Mouse (Mus musculus) gastrocnemius, adult 2 months (tissue): Measurements from ENCODE around the gene Olfr1293-ps. TPM values are rescaled to one million over a fixed set of nuclear protein-coding genes. Genes with fewer than 3 reads are reported as not detected.

Source experiments
- DNase-seq: peaks from one replicate; pipeline ENCODE4 v3.0.0; 2022
- H3K27ac ChIP-seq: fragments of 200-600 bp; 2 replicates; pipeline ENCODE4 v1.8.1; 2022; ENCODE audit warnings: mild to moderate bottlenecking
- H3K4me3 ChIP-seq: fragments of 200-600 bp; 2 replicates; pipeline ENCODE4 v1.8.1; 2022; ENCODE audit warnings: mild to moderate bottlenecking, moderate library complexity
- CTCF ChIP-seq: fragments of 200-600 bp; IDR thresholded peaks from 2 replicates; pipeline ENCODE4 v1.8.1; 2022; ENCODE audit warnings: antibody characterized with exemption, mild to moderate bottlenecking, moderate library complexity
- intact Hi-C: fragments of 180-260 bp; cut with DNase I; formaldehyde crosslinking; loops from one replicate; pipeline ENCODE4 v1.15.1; 2025
- long read RNA-seq, 2 experiments: library from polyadenylated mRNA; stranded (forward); transcript quantifications; one replicate each; pipeline ENCODE4 v2.0.0; 2021
- total RNA-seq, 2 experiments: library from RNA; stranded (reverse); gene quantifications; 2 replicates each; pipeline ENCODE4 v1.2.3; 2021

Olfr1293-ps gene
- total RNA-seq: not detected
- long read RNA-seq, experiment 1: 0 reads
- long read RNA-seq, experiment 2: 0 reads

DNA sequence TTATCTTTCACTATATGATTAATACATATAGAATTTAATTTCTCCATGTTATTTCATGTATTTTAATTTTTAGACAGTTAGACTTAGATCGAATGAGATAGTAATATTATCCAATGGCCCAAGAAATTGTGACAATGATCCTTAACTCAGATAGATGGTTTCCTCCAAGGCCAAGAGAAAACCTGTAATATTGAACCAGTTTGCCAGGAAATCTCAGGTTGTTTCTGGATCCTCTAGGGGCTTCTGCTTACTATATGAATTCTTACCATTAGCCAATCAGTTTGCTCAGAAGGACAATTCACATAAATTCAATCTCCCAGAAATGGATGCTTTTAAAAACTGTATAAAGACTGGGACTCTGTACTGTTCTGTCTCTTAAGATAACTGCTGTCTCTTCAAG is at the start of gene Olfr1293-ps:
TSS of gene Olfr1293-ps (plus strand) at position 301 of the 400 bp plus-strand sequence.
- Histone ChIP-seq H3K27ac (no peak within 1 kb of the TSS), H3K4me3 (no peak within 1 kb of the TSS)
- no peak for TF ChIP-seq CTCF
- intact Hi-C loops: no loop called here
- no peak for DNase-seq

DNA sequence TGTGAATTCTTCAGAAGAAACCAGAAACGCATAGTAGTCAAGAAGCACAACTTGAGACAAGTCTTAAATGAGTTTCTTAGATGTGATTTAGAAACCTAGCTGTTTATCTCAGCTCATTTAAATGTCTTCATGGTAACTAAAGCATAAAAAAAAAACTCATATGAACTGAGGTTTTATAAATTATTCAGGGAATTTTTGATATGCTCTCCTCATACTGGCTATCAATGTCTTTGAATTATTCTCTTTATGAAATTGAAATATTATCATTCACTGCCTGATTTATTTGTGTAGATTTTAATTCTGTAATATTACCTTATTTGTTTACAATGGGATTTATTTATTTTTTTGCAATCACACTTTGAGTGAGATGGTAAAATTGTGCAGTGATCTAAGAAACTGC is 44.5 kb upstream of the Olfr1293-ps start, which contains the start of gene Olfr1289:
TSS of gene Olfr1289 (plus strand) at position 301 of the 400 bp plus-strand sequence.
- no peak within 1 kb of the TSS for H3K27ac ChIP-seq
- no peak for DNase-seq
- intact Hi-C loops: no loop called here
- H3K4me3 ChIP-seq: no peak within 1 kb of the TSS
- TF ChIP-seq CTCF: no peak

DNA sequence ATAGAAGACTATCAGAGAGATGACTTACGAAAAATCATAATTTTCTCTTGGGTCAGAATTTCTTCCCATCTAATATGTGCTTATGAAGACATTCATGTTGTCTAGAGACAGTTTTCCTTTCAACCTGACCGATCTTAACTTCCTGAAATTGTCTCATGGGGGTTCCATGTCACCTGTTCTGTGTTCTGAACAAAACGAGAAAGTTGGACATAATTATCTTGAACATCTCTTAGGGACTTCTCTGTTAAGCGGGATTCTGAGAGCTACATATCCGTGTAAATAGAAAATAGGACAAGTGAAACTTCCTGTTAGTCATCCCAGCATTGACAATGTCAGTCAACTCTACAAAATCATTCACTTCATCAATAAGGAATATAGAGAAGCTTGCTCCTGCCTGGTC is 31.3 kb upstream of the Olfr1293-ps start, which contains the start of gene Olfr1290:
TSS of gene Olfr1290 (minus strand) at position 101 of the 400 bp plus-strand sequence.
- DNase-seq: no peak
- TF ChIP-seq CTCF: no peak
- Histone ChIP-seq H3K27ac (no peak within 1 kb of the TSS), H3K4me3 (no peak within 1 kb of the TSS)
- intact Hi-C loops: no loop called here

DNA sequence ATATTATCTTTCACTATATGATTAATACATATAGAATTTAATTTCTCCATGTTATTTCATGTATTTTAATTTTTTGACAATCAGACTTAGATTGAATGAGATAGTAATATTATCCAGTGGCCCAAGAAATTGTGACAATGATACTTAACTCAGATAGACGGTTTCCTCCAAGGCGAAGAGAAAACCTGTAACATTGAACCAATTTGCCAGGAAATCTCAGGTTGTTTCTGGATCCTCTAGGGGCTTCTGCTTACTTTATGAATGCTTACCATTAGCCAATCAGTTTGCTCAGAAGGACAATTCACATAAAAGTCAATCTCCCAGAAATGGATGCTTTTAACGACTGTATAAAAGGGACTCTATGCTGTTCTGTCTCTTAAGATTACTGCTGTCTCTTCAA is 28.1 kb upstream of the Olfr1293-ps start, which contains the start of gene Olfr1291-ps1:
TSS of gene Olfr1291-ps1 (plus strand) at position 301 of the 400 bp plus-strand sequence.
- Histone ChIP-seq H3K27ac (no peak within 1 kb of the TSS), H3K4me3 (no peak within 1 kb of the TSS)
- intact Hi-C loops: no loop called here
- no peak for DNase-seq
- TF ChIP-seq CTCF: no peak

DNA sequence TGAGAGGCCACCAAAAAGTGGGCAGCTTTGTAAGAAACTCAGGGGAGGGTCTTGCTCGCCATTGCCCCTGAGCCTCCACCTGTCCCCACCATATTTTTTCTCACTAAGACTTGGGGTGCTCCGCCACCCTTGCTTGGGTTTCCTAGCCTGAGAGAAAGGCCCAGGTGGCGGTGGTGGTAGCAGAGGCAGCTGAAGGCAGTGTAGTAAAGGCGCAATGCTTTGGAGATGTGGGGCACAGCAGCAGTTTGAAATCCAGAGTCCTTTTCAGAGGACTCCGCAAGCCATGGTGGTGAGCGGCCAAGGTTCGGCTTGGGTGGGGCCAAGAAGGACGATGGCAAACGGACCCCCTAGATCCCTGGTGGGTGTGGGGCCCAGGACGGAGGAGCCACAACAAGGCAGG is 7.6 kb upstream of the Olfr1293-ps start:
- intact Hi-C loops: no loop called here
- TF ChIP-seq CTCF: no peak
- H3K4me3 ChIP-seq: no peak overlapping the region
- DNase-seq: no peak
- no peak overlapping the region for H3K27ac ChIP-seq

DNA sequence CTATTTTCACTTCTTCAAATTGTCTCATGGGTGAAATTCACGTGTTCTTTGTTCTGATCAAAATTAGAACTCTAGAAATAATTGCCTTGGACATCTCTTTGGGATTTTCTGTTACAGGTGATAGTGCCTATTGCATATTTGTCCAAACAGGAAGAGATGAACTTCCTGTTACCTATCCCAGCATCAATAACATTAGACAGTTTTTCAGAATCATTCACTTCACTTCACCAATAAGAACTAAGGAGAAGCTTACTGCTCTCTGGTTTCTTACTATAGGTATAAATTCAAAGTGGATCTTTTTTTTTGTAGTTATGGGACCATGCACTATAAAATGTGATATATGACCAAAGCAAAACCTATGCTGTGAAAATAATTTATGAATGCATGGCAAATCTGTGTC is 15.2 kb downstream of the Olfr1293-ps start, which contains the start of gene Olfr1294:
TSS of gene Olfr1294 (minus strand) at position 101 of the 400 bp plus-strand sequence.
- TF ChIP-seq CTCF: no peak
- no peak for DNase-seq
- no peak within 1 kb of the TSS for H3K4me3 ChIP-seq
- no peak within 1 kb of the TSS for H3K27ac ChIP-seq
- intact Hi-C loops: no loop called here

DNA sequence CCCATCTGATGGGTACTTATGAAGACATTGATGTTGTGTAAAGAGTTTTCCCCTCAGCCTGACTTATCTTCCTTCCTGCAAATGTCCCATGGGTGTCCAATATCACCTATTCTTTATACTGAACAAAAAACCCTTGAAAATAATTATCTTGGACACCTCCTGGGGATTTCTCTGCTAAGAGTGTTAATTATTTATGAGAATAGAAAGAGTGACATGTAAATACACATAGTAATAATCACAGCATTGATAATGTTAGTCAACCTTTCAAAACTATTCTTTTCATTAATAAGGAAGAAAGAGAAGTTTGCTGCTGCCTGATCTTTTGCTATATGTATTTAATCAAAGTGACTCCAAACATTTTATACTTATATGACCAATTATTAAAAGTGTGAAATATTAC is 44.6 kb downstream of the Olfr1293-ps start, which contains the start of gene Olfr1295:
TSS of gene Olfr1295 (minus strand) at position 101 of the 400 bp plus-strand sequence.
- intact Hi-C loops: no loop called here
- Histone ChIP-seq H3K4me3 (no peak within 1 kb of the TSS), H3K27ac (no peak within 1 kb of the TSS)
- TF ChIP-seq CTCF: no peak
- no peak for DNase-seq

Other genes with a start within 250 kb of the Olfr1293-ps start
- not detected for gene Olfr1278, start 235.1 kb upstream of the Olfr1293-ps start, total RNA-seq
- not detected for gene Olfr1279, start 224.6 kb upstream of the Olfr1293-ps start, total RNA-seq
- not detected for gene Olfr1280, start 211.2 kb upstream of the Olfr1293-ps start, total RNA-seq
- not detected for gene Olfr1281, start 198.7 kb upstream of the Olfr1293-ps start, total RNA-seq
- not detected for gene Olfr1282, start 189.1 kb upstream of the Olfr1293-ps start, total RNA-seq
- gene Olfr1283, start 158.4 kb upstream of the Olfr1293-ps start, total RNA-seq: not detected
- not detected for gene Olfr1284, start 149.7 kb upstream of the Olfr1293-ps start, total RNA-seq
- gene Olfr1286, start 102.1 kb upstream of the Olfr1293-ps start, total RNA-seq: not detected
- not detected for gene Olfr1287, start 76.1 kb upstream of the Olfr1293-ps start, total RNA-seq
- not detected for gene Olfr1288, start 51.1 kb upstream of the Olfr1293-ps start, total RNA-seq
- not detected for gene Olfr1289, start 44.4 kb upstream of the Olfr1293-ps start, total RNA-seq
- not detected for gene Olfr1290, start 31.4 kb upstream of the Olfr1293-ps start, total RNA-seq
- not detected for gene Olfr1291-ps1, start 28.0 kb upstream of the Olfr1293-ps start, total RNA-seq
- gene Olfr1294, start 15.1 kb downstream of the Olfr1293-ps start, total RNA-seq: not detected
- gene Olfr1295, start 44.5 kb downstream of the Olfr1293-ps start, total RNA-seq: not detected
- gene Olfr1297, start 101.3 kb downstream of the Olfr1293-ps start, total RNA-seq: not detected
- gene Olfr1298, start 124.0 kb downstream of the Olfr1293-ps start, total RNA-seq: not detected
- gene Olfr1299, start 136.2 kb downstream of the Olfr1293-ps start, total RNA-seq: not detected
- not detected for gene Olfr1301, start 225.8 kb downstream of the Olfr1293-ps start, total RNA-seq